Mouse (Mus musculus) cerebellum, adult 2 months (tissue): ENCODE results near the gene Zzef1. TPM values are rescaled to one million over a fixed set of nuclear protein-coding genes. Genes with fewer than 3 reads are reported as not detected.

Source experiments
- DNase-seq, 2 experiments: peaks; one replicate each; pipeline ENCODE4 v3.0.0; 2021
- H3K27ac ChIP-seq: fragments of 200-500 bp; 2 replicates; pipeline ENCODE4 v1.5.1; 2012; ENCODE audit warnings: low read length, control low read depth, inconsistent platforms; ENCODE audit not compliant: insufficient read depth
- H3K27me3 ChIP-seq: fragments of 200-500 bp; 2 replicates; pipeline ENCODE4 v1.6.1; 2012; ENCODE audit warnings: inconsistent platforms, mild to moderate bottlenecking, low read length, moderate library complexity; ENCODE audit not compliant: control insufficient read depth, insufficient read depth
- H3K4me1 ChIP-seq: fragments of 200-500 bp; 2 replicates; pipeline ENCODE4 v1.6.1; 2011; ENCODE audit warnings: low read length; ENCODE audit not compliant: control insufficient read depth, insufficient read depth
- H3K4me3 ChIP-seq: fragments of 200-500 bp; replicated peaks from 2 replicates; pipeline ENCODE3; 2011; ENCODE audit warnings: mild to moderate bottlenecking, low read depth, low read length, control low read depth; ENCODE audit not compliant: insufficient read depth
- CTCF ChIP-seq: fragments of 200-500 bp; IDR thresholded peaks from 2 replicates; pipeline ENCODE4 v1.5.1; 2011; ENCODE audit warnings: low read depth, mild to moderate bottlenecking, control low read depth, low read length, moderate library complexity, borderline replicate concordance; ENCODE audit not compliant: insufficient read depth
- POLR2A ChIP-seq: fragments of 200-500 bp; IDR thresholded peaks from 2 replicates; pipeline ENCODE4 v1.6.1; 2011; ENCODE audit warnings: low read length, control low read depth, borderline replicate concordance; ENCODE audit not compliant: insufficient read depth
- WGBS: fragments of 180-500 bp; shearing (Covaris S2); methylation state at CpG from one replicate; pipeline ENCODE4 v1.1.7; 2018; 5-methylcytosine and 5-hydroxymethylcytosine counted together
- polyA plus RNA-seq: library from polyadenylated mRNA; depleted of rRNA; stranded (reverse); fragments of >200 nt; gene quantifications from 2 replicates; pipeline ENCODE4 v1.2.3, GENCODE M21; 2012

The Zzef1 gene
- polyA plus RNA-seq, 1 experiment, result 35.3 TPM

DNA sequence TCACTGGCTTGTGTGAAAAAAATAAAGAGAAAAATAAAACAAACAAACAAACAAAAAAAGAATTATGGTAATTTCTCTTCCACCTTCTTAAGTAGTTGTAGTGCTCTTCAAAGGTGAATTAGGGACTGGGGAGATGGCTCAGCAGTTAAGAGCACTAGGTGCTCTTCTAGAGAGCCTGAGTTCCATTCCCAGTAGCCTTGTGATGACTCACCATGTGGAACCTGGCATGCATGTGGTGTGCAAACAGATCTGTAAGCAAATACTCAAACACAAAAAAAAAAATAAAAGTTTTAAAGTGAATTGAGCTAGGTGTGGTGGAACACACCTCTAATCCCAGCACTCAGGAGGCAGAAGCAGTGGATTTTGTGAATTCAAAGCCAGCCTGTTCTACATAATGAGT, 47.5 kb downstream of the Zzef1 start:
- no peaks in the 10 kb centered on the region for H3K27me3 ChIP-seq
- TF ChIP-seq POLR2A (no peak), CTCF (no peak)
- H3K27ac ChIP-seq, result no peak overlapping the region
- no peak for DNase-seq
- H3K4me3 ChIP-seq, result no peak overlapping the region
- no peaks in the 10 kb centered on the region for H3K4me1 ChIP-seq

DNA sequence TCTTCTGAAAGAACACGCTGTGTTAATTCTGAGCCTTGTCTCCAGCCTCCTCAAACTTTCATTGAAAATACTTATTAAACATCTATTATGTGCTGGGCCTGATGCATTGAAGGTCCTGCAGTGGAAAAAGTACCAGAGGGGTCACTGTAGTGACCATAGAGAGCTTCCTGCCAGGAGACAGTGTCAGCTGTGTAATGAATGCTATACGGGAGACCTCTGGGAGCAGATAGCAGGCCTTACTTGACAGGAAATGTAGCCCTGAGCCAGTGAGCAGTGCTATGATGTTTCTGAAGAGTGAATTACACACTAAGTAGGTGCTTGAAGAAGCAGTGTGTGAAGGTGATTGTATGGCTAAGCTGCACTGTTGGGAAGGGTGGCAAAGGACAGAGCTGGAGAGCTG, 49.5 kb downstream of the Zzef1 start:
- no peaks in the 10 kb centered on the region for H3K27me3 ChIP-seq
- no peak overlapping the region for H3K27ac ChIP-seq
- WGBS, result 95% methylated on average over 2 of the region's 2 CpGs
- no peak overlapping the region for H3K4me3 ChIP-seq
- no peak for DNase-seq
- no peaks in the 10 kb centered on the region for H3K4me1 ChIP-seq
- no peak for TF ChIP-seq CTCF
- TF ChIP-seq POLR2A, result no peak

DNA sequence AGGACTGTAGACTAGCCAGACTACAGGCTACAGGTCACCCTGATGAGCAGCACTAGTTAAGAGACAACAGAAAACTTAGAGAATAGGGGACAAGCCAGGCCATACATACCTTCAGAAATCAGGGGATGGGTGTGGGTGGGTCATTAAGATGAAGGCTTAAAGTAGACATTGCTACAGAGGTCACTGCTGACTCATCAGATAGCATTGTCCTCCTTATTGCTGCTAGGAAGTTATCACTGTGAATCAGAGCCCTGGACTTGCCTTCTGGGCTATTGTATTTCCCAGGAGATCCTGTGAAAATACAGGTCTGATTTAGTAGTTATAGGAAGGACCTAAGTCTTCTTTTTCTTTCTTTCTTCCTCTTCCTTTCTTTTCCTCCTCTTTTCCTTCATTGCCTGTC, 50.7 kb downstream of the Zzef1 start:
- H3K4me3 ChIP-seq, result no peak overlapping the region
- H3K4me1 ChIP-seq, result no peaks in the 10 kb centered on the region
- H3K27ac ChIP-seq, result no peak overlapping the region
- no peak for DNase-seq
- no peak for TF ChIP-seq POLR2A
- no peak for TF ChIP-seq CTCF
- no peaks in the 10 kb centered on the region for H3K27me3 ChIP-seq

DNA sequence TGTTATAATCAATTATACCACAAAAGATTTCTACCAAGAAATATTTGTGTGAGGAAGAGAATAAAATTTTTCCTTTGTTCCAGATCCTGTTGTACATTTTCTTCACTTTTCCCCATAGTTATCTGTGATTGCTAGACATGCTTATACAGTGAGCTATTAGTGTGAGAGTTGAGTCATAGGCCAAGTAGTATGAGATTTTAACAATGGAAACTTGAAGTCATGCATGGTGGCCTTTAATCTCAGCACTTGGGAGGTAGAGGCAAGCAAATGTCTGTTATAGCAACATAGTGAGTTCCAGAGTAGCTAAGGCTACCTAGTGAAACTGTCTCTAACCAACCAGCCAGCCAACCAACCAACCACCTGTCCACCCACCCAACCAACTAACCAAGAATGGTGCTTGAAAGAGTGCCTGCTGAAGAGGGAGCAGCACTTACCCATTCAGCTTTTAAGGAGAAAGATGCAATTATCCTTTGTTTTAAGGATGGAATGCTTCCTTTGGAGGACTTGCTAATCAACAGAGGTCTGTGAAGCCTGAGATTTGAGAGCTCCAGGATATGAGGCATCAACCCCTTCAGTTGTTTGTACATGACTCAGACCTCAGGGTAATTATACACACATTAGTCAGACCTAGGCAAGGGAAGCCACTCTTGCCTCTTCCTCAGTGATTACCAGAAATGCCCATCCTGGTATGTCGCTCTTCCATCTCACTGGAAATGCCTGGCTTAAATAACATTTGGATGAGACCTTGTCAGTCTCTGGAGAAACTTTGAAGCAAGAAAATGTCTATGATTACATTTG, 52.0 kb downstream of the Zzef1 start:
- no peak for TF ChIP-seq POLR2A
- no peak for TF ChIP-seq CTCF
- H3K27me3 ChIP-seq, result no peaks in the 10 kb centered on the region
- no peak overlapping the region for H3K4me3 ChIP-seq
- no peak overlapping the region for H3K27ac ChIP-seq
- no peak for DNase-seq
- no peaks in the 10 kb centered on the region for H3K4me1 ChIP-seq
- WGBS, result 100% methylated on average over 1 of the region's 1 CpGs

DNA sequence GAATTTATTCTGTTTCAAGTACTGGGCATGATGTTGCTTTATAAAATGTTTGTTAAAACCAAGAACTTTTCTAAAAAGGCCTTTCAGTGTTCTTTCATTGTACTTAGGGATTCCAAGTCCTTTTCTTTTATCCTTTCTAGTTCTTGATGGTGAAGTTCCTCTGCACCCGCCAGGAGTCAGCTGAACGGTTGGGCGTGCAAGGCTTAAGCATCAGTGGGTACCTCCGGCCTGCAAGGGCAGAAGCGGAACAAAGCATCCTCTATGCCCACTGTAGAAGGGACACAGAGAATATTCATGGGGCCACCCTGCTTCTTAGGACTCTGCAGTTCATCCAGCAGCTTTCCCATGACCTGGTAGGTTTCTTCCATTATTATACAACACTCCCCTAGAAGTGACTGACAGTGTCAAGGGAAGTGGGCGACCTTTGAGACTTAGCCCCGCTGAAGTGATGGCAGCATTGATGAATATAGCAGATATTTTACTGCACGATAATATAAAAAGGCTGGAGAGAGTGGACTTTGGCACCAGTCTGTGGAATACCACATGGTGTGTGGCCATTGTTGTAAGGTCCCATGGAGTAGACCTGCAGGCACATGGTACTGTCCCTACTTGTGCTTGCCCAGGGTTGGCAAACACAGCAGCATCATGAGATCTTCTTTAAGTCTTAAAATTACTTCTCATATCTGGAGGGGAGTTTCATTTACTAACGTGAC, 54.5 kb downstream of the Zzef1 start:
- TF ChIP-seq POLR2A (no peak), CTCF (no peak)

DNA sequence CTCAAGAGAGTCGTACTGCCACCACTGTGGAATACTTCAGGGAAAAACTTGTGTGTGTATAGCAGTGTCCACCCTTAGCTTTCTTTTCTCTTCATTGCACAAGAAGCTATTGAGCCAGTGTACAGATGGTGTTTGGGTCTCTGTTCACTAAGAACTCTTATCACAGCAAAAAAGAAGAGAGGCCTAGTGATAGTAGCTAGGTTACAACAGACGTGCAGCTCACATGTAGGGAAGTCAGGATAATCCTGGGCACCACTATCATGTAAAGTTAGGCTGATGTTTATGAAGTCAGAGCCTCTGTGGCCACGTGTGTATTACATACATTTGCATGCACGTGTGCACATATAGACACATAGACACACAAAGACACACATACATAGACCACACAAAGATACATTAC, 55.2 kb downstream of the Zzef1 start:
- no peak for DNase-seq
- WGBS, result 86% methylated on average over 4 of the region's 4 CpGs
- no peaks in the 10 kb centered on the region for H3K27me3 ChIP-seq
- H3K27ac ChIP-seq, result no peak overlapping the region
- no peak overlapping the region for H3K4me3 ChIP-seq
- no peaks in the 10 kb centered on the region for H3K4me1 ChIP-seq
- TF ChIP-seq CTCF (no peak), POLR2A (no peak)

More for the DNA sequence above, 54.5 kb downstream of the Zzef1 start:
- Histone ChIP-seq H3K27ac (no peak overlapping the region), H3K4me1 (no peaks in the 10 kb centered on the region), H3K4me3 (no peak overlapping the region), H3K27me3 (no peaks in the 10 kb centered on the region)
- WGBS, result 76% methylated on average over 9 of the region's 9 CpGs
- DNase-seq, result no peak

DNA sequence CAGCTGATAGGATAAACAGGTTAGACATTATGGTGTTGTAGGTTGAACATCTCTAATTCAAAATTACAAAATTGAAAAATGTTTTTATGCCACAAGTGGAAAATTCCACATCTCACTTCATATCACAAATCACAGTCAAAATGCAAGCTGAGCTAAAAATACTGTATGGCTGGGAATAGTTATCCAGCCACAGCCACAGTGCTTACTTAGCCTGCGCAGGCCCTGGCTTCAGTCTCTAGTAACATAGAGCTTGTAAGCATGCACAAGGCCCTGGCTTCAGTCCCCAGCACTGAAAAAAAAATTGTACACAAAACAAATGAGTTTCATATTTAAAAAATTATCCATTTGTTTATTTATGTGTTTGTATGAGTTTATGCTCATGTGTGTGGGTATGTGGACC, 56.1 kb downstream of the Zzef1 start:
- H3K4me3 ChIP-seq, result no peak overlapping the region
- DNase-seq, result no peak
- TF ChIP-seq CTCF, result no peak
- no peak for TF ChIP-seq POLR2A
- H3K27me3 ChIP-seq, result no peaks in the 10 kb centered on the region
- H3K4me1 ChIP-seq, result no peaks in the 10 kb centered on the region
- H3K27ac ChIP-seq, result no peak overlapping the region
- whole genome bisulfite sequencing, result 100% methylated on average over 1 of the region's 1 CpGs

DNA sequence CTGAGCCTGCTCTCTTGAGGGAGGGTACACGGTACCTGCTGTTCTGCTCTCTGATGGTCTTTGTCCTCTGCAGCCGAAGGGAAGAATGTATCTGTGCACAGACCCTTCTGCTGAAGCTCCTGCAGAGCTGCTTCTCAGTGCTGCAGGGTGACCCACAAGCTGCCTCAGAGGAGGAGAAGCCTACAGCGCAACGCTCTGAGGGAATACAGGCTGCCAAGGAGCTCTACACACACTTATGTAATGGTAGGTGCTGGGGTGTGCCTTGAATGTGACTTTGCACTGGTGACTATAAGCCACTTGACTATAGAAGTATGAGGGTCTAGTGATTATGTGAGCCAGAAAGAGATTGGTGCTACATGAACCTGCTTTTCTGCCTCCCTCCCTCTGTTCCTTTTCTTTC, 57.1 kb downstream of the Zzef1 start:
- no peaks in the 10 kb centered on the region for H3K4me1 ChIP-seq
- no peak for DNase-seq
- H3K27me3 ChIP-seq, result no peaks in the 10 kb centered on the region
- 74% methylated on average over 4 of the region's 4 CpGs for WGBS
- H3K27ac ChIP-seq, result no peak overlapping the region
- TF ChIP-seq POLR2A, result no peak
- no peak overlapping the region for H3K4me3 ChIP-seq
